Mouse (Mus musculus): ENCODE measurements around the gene Tmem14a. TPM values are rescaled to one million over a fixed set of nuclear protein-coding genes. Genes with fewer than 3 reads are reported as not detected.
A peak's percentile ranks its signal among the peaks of the same experiment; 100 is the strongest.
"Not testable (repeated sequence)": the region's sequence is repeated elsewhere in the genome, so short reads cannot be mapped to it uniquely, and the experiment has no call there.

The Tmem14a gene
- 9.7 and 12.5 TPM in 2 replicates for polyA plus RNA-seq (2014; fragmentation: Nextera tagmentation; extraction: Ambion mirVana)

DNA sequence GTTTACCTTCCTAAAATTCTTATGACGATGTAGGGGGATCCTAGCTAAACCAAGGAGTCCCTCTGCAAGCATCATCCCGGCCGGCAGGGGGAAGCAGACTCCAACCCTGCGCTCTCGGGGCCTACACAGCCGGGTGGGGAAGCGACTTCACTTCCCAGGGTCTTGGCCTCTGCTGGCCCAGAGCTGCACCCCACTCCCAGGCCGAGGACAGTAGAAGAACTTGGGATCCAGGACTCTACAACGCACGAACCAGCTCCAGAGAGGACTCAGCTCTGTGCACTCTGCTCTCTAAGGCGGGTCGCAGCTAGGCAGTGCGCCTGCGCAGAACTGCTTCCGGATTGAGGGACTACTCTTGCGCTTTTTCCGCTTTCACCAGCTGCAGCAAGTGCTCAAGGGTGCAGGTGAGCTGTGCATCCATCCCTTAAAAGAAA is at the start of gene Tmem14a:
Gene Tmem14a (plus strand): TSS at position 87 of the 431 bp plus-strand sequence.
- ATAC-seq (replicated peaks; ENCODE audit: insufficient number of reproducible peaks, low FRiP score, low TSS enrichment), result peak; percentile 81
- Histone ChIP-seq H3K4me3 (ENCODE audit: low read depth, low read length) (peak within 1 kb of the TSS; percentile 67), H3K36me3 (ENCODE audit: control insufficient read depth, insufficient read depth, low read length) (no peaks in the 10 kb centered on the region), H3K4me2 (peak within 1 kb of the TSS; percentile 73), H3K9me3 (replicated peaks; ENCODE audit: control insufficient read depth, low read length) (no peaks in the 10 kb centered on the region), H3K27ac (ENCODE audit: low read depth, low read length) (no peak within 1 kb of the TSS), H3K4me1 (ENCODE audit: control insufficient read depth, insufficient read depth, low read length) (0 out of 2 replicates have a peak, but pooled peaks cover 2% of the 10 kb centered on the region), H3K9ac (ENCODE audit: low read depth, low read length) (peak within 1 kb of the TSS; percentile 92), H3K27me3 (ENCODE audit: control insufficient read depth, insufficient read depth, low read length) (no peaks in the 10 kb centered on the region)
- under 1% methylated on average over 17 of the region's 17 CpGs for WGBS (ENCODE audit: insufficient replicate concordance)

DNA sequence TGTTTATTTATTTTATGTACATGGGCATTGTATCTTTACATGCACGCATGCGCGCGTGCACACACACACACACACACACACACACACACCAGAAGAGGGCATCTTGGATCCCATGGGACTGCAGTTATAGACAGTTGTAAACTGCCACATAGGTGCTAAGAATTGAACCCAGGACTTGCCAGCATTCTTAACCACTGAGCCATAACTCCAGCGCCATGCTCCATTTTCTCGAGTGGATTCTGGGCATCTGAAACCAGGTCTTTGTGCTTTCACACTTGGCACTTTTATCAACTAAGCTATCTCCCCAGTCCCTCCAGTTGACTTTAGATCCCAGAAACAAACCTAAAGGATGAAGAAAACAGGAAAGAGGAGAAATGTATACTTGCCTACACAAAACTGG is 33.2 kb upstream of the Tmem14a start:
- Histone ChIP-seq H3K27me3 (ENCODE audit: control insufficient read depth, insufficient read depth, low read length) (no peaks in the 10 kb centered on the region), H3K4me2 (no peak overlapping the region), H3K9me3 (replicated peaks; ENCODE audit: control insufficient read depth, low read length) (no peaks in the 10 kb centered on the region), H3K4me3 (ENCODE audit: low read depth, low read length) (no peak overlapping the region), H3K27ac (ENCODE audit: low read depth, low read length) (no peak overlapping the region), H3K36me3 (ENCODE audit: control insufficient read depth, insufficient read depth, low read length) (no peaks in the 10 kb centered on the region), H3K4me1 (ENCODE audit: control insufficient read depth, insufficient read depth, low read length) (no peaks in the 10 kb centered on the region), H3K9ac (ENCODE audit: low read depth, low read length) (no peak overlapping the region)
- WGBS (ENCODE audit: insufficient replicate concordance), result 86% methylated on average over 6 of the region's 6 CpGs
- no peak for ATAC-seq (replicated peaks; ENCODE audit: insufficient number of reproducible peaks, low FRiP score, low TSS enrichment)

DNA sequence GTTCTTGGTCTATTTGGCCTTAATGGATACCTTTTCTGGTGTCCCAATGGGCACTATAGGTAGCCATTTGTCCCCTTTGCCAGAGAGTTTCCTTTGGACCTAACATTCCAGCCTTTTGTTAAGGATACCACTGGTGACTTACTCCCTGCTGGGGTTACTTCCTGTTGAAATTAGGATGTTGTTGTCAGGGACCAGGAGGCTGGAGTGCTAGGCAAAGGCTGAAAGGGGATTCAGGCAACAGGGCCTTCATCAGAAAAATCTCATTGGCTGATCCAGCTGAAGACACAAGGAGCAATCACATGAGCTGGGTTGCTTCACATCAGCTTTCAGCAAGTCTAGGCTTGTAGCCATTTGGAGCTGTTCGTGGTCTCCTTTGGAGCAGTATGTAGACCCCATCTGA is 12.1 kb upstream of the Tmem14a start:
- WGBS (ENCODE audit: insufficient replicate concordance), result 78% methylated on average over 1 of the region's 1 CpGs
- Histone ChIP-seq H3K9ac (ENCODE audit: low read depth, low read length) (no peak overlapping the region), H3K4me2 (no peak overlapping the region), H3K4me1 (ENCODE audit: control insufficient read depth, insufficient read depth, low read length) (no peaks in the 10 kb centered on the region), H3K4me3 (ENCODE audit: low read depth, low read length) (no peak overlapping the region), H3K36me3 (ENCODE audit: control insufficient read depth, insufficient read depth, low read length) (no peaks in the 10 kb centered on the region), H3K9me3 (replicated peaks; ENCODE audit: control insufficient read depth, low read length) (no peaks in the 10 kb centered on the region), H3K27me3 (ENCODE audit: control insufficient read depth, insufficient read depth, low read length) (no peaks in the 10 kb centered on the region), H3K27ac (ENCODE audit: low read depth, low read length) (no peak overlapping the region)
- ATAC-seq (replicated peaks; ENCODE audit: insufficient number of reproducible peaks, low FRiP score, low TSS enrichment), result no peak

DNA sequence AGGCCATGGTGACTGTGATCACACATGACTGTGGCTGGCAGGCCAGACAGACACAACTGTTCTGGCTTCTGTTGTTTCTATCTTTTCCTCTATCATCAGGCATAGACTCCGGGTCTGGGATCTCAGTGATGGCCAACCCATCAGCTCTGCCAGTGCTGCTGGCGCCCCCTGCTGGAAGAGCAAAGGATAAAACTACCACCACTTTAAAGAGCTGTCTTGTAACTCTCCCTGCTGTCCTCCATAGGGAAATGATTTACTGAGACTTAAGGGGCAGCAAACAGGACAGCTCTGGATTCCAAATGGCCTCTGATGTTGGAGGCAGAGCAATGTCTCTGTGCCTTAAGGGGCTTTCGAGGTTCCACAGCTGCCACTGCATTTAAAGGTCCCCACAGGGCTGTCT is 4.8 kb upstream of the Tmem14a start:
- not testable (repeated sequence) for H3K4me3 ChIP-seq (ENCODE audit: low read depth, low read length); H3K27ac ChIP-seq (ENCODE audit: low read depth, low read length); H3K36me3 ChIP-seq (ENCODE audit: control insufficient read depth, insufficient read depth, low read length); ATAC-seq (replicated peaks; ENCODE audit: insufficient number of reproducible peaks, low FRiP score, low TSS enrichment); H3K9ac ChIP-seq (ENCODE audit: low read depth, low read length); H3K4me1 ChIP-seq (ENCODE audit: control insufficient read depth, insufficient read depth, low read length); H3K9me3 ChIP-seq (replicated peaks; ENCODE audit: control insufficient read depth, low read length); H3K4me2 ChIP-seq; H3K27me3 ChIP-seq (ENCODE audit: control insufficient read depth, insufficient read depth, low read length)
- WGBS (ENCODE audit: insufficient replicate concordance), result 24% methylated on average over 3 of the region's 3 CpGs

DNA sequence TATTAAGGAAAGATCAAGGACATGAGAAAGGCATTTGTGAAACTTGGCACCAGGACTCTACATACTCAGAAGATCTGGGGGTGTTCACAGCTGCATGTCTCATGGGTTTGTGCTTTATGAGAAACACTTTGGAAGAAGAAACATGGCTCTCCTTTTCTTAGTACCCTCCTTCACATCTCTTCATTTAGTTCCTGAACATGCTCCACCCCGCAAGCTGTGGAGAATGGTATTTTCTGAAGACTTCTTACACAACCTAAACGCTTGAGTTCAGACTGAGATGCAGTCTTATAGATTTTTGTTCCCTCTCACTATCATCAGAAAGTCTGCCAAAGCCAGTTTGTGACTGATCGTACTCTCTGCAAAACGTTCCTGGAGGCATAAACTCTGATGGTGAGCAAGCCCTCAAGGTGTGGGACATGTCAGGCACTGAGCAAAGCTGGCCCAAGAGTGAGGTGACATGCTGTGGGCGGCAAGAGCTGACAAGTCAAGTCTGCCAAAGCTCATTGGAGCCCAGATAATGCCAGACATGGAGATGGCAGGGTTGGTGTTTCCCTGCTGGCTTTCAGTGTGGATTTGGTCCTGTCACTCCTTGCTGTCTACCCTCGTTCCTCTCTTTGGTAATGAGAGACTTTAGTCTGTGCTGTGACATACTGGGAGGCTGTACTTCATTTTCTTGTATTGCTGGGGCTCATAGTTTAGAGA is 4.2 kb upstream of the Tmem14a start:
- not testable (repeated sequence) for ATAC-seq (replicated peaks; ENCODE audit: insufficient number of reproducible peaks, low FRiP score, low TSS enrichment); H3K36me3 ChIP-seq (ENCODE audit: control insufficient read depth, insufficient read depth, low read length); H3K9ac ChIP-seq (ENCODE audit: low read depth, low read length); H3K4me1 ChIP-seq (ENCODE audit: control insufficient read depth, insufficient read depth, low read length); H3K9me3 ChIP-seq (replicated peaks; ENCODE audit: control insufficient read depth, low read length); H3K27ac ChIP-seq (ENCODE audit: low read depth, low read length); H3K4me2 ChIP-seq; H3K27me3 ChIP-seq (ENCODE audit: control insufficient read depth, insufficient read depth, low read length); H3K4me3 ChIP-seq (ENCODE audit: low read depth, low read length)
- 69% methylated on average over 6 of the region's 6 CpGs for WGBS (ENCODE audit: insufficient replicate concordance)

DNA sequence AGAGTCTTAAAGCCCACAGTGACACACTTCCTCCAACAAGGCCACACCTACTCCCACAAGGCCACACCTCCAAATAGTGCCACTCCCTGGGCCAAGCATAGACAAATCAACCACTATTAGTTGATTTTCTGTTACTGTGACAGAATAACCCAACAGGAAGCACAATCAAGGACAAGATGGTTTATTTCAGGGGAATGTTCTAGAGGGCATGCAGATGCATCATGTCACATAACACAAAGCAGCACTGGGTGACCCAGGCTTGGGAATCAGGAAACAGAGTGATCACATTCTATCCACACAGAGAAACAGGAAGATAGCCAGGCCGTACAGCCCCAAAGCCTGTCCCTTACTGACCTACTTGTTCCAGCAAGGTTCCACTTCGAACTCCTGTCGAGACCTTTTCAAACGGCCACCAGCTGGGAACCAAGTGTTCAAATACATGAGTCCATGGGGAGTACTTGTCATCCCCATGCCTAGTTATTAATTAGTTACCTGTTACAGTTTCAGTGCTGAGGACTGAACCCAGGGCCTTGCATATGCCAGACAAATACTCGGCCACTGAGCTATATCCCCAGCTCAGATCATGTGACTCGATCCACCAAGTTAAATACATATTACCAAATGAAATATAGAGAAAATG is 9.5 kb downstream of the Tmem14a start:
- ATAC-seq (replicated peaks; ENCODE audit: insufficient number of reproducible peaks, low FRiP score, low TSS enrichment), result no peak
- Histone ChIP-seq H3K27ac (ENCODE audit: low read depth, low read length) (no peak overlapping the region), H3K4me3 (ENCODE audit: low read depth, low read length) (no peak overlapping the region)

DNA sequence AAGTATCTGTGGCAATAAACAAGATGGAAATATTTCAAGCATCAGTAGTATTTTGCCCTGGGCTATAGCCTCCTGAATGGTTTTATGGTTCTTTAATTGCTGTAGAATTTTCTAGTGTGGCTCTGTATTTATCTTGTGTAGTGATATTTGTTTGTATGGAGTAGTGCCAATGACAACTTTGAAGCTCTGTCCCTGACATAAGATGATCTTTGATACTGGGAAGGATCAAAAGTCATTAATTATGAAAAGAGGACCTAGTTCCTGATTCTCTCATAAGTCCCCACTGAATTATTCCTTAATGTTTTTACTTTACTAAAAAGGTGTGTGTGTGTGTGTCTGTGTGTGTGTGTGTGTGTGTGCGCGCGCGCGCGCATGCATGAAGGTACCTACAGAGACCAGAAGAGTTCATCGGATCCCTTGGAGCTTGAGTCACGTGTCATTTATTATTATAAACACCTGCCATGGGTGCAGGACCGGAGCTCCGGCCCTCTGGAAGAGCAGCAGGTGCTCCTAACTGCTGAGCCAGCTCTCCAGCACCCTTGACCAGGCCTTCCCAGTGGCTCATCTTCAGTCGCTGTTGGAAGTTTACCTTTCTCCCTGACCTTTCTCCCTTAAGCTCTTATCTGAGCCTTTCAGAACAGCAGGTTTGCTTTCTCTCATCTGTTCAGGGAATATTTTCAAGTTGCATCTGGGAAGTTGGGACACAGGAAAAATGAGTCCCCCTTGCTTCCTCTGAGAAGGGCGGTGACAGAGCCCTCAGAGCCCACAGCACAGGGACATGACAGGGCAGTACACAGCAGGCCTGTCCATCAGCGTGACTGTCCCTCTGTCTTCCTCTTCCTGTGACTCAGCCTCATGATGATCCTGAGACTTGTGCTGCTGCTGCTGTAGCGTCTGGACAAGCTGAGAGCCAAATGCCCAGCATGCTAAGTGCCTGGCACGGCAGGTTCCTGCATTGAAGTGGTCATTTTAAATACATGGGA is 10.7 kb downstream of the Tmem14a start:
- H3K4me1 ChIP-seq (ENCODE audit: control insufficient read depth, insufficient read depth, low read length); H3K4me2 ChIP-seq; H3K27me3 ChIP-seq (ENCODE audit: control insufficient read depth, insufficient read depth, low read length); H3K4me3 ChIP-seq (ENCODE audit: low read depth, low read length); H3K9ac ChIP-seq (ENCODE audit: low read depth, low read length); H3K9me3 ChIP-seq (replicated peaks; ENCODE audit: control insufficient read depth, low read length); H3K36me3 ChIP-seq (ENCODE audit: control insufficient read depth, insufficient read depth, low read length); H3K27ac ChIP-seq (ENCODE audit: low read depth, low read length); ATAC-seq (replicated peaks; ENCODE audit: insufficient number of reproducible peaks, low FRiP score, low TSS enrichment): not testable (repeated sequence)
- WGBS (ENCODE audit: insufficient replicate concordance), result 71% methylated on average over 15 of the region's 15 CpGs

More for the DNA sequence above, 9.5 kb downstream of the Tmem14a start:
- Histone ChIP-seq H3K36me3 (ENCODE audit: control insufficient read depth, insufficient read depth, low read length) (no peaks in the 10 kb centered on the region), H3K4me2 (no peak overlapping the region), H3K27me3 (ENCODE audit: control insufficient read depth, insufficient read depth, low read length) (no peaks in the 10 kb centered on the region), H3K9ac (ENCODE audit: low read depth, low read length) (no peak overlapping the region), H3K9me3 (replicated peaks; ENCODE audit: control insufficient read depth, low read length) (no peaks in the 10 kb centered on the region), H3K4me1 (ENCODE audit: control insufficient read depth, insufficient read depth, low read length) (no peaks in the 10 kb centered on the region)
- 85% methylated on average over 6 of the region's 6 CpGs for WGBS (ENCODE audit: insufficient replicate concordance)

DNA sequence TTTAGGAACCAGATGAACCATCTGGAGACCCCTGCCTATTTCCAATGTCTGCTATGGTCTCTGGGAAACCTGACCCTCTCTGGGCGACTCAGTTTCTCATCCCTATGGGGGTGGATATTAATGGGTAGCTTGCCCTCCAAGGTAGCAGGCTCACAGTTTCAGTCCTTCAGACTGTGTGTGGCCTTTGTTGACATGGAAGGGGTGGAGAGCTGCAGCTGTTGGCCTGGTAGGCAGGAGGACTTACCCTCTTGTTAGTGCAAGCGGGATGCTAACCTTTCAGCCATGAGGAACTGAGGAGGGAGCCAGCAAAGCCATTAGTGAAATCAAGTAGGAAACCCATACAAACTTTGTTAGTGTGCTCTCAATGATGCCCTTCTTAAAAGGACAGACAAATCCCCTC is 12.0 kb downstream of the Tmem14a start:
- H3K4me1 ChIP-seq (ENCODE audit: control insufficient read depth, insufficient read depth, low read length), result no peaks in the 10 kb centered on the region
- no peaks in the 10 kb centered on the region for H3K9me3 ChIP-seq (replicated peaks; ENCODE audit: control insufficient read depth, low read length)
- 59% methylated on average over 2 of the region's 2 CpGs for WGBS (ENCODE audit: insufficient replicate concordance)
- H3K27me3 ChIP-seq (ENCODE audit: control insufficient read depth, insufficient read depth, low read length), result no peaks in the 10 kb centered on the region
- H3K4me2 ChIP-seq, result no peak overlapping the region
- no peak overlapping the region for H3K27ac ChIP-seq (ENCODE audit: low read depth, low read length)
- H3K36me3 ChIP-seq (ENCODE audit: control insufficient read depth, insufficient read depth, low read length), result no peaks in the 10 kb centered on the region
- H3K4me3 ChIP-seq (ENCODE audit: low read depth, low read length), result no peak overlapping the region
- H3K9ac ChIP-seq (ENCODE audit: low read depth, low read length), result no peak overlapping the region
- ATAC-seq (replicated peaks; ENCODE audit: insufficient number of reproducible peaks, low FRiP score, low TSS enrichment), result no peak

All from heart, embryonic 11.5 days (tissue).